Mouse (Mus musculus) adrenal gland, adult 18-20 months (tissue): ENCODE measurements around the gene Gm20422. TPM values are rescaled to one million over a fixed set of nuclear protein-coding genes. Genes with fewer than 3 reads are reported as not detected.

Experiments
- DNase-seq, 2 experiments: peaks; one replicate each; pipeline ENCODE4 v3.0.0; 2021 to 2022; ENCODE audit warnings: low spot score in 2 of 2
- total RNA-seq, 2 experiments: library from RNA; stranded (reverse); gene quantifications; 1 replicate in 1 of 2; 2 replicates in 1 of 2; pipeline ENCODE4 v1.2.3; 2021

Gm20422 gene
- total RNA-seq, 2 experiments from 2014 or later: 0.64 TPM; not detected in 1

GRCm38 (mm10) chr8:69794901-69795300, 20.2 kb upstream of the Gm20422 start:
- DNase-seq: no peak

- no peak for DNase-seq
Observed at GRCm38 (mm10) chr8:69794096-69794495, 19.4 kb upstream of the Gm20422 start.

GRCm38 (mm10) chr8:69793666-69794065, 19.0 kb upstream of the Gm20422 start:
- DNase-seq: no peak

- DNase-seq: peak in 1 of 2 experiments; percentile 51
Observed at GRCm38 (mm10) chr8:69791415-69792068, 16.9 kb upstream of the Gm20422 start.

- DNase-seq: peak; percentile 82
Observed at GRCm38 (mm10) chr8:69790773-69791367, 16.2 kb upstream of the Gm20422 start, which contains the start of the genes Atp13a1 and Zfp866. TSS of gene Atp13a1 (plus strand) at chr8:69791163. TSS of gene Zfp866 (minus strand) at chr8:69791178.

- no peak for DNase-seq
Observed at GRCm38 (mm10) chr8:69790364-69790763, 15.7 kb upstream of the Gm20422 start.

- DNase-seq: no peak
Observed at GRCm38 (mm10) chr8:69789731-69790130, 15.0 kb upstream of the Gm20422 start.

- no peak for DNase-seq
Observed at GRCm38 (mm10) chr8:69789105-69789504, 14.4 kb upstream of the Gm20422 start.

GRCm38 (mm10) chr8:69777111-69777510, 2.4 kb upstream of the Gm20422 start:
- DNase-seq: no peak

GRCm38 (mm10) chr8:69775149-69775534, 456 bp upstream of the Gm20422 start:
- DNase-seq: no peak

- no peak for DNase-seq
Observed at GRCm38 (mm10) chr8:69772106-69772505, 2.6 kb downstream of the Gm20422 start.

- no peak for DNase-seq
Observed at GRCm38 (mm10) chr8:69771221-69771620, 3.5 kb downstream of the Gm20422 start.

GRCm38 (mm10) chr8:69761814-69762445, 12.8 kb downstream of the Gm20422 start:
- no peak for DNase-seq

GRCm38 (mm10) chr8:69758316-69758715, 16.4 kb downstream of the Gm20422 start:
- no peak for DNase-seq

- no peak for DNase-seq
Observed at GRCm38 (mm10) chr8:69752437-69752836, 22.2 kb downstream of the Gm20422 start.

GRCm38 (mm10) chr8:69749544-69750454, 24.9 kb downstream of the Gm20422 start, which contains the start of gene Zfp963:
TSS of gene Zfp963 (minus strand) at chr8:69749970.
- DNase-seq: peak; percentile 96 to 98

- no peak for DNase-seq
Observed at GRCm38 (mm10) chr8:69741231-69741630, 33.5 kb downstream of the Gm20422 start.

- DNase-seq: no peak
Observed at GRCm38 (mm10) chr8:69740763-69741162, 33.9 kb downstream of the Gm20422 start.

GRCm38 (mm10) chr8:69735495-69735894, 39.2 kb downstream of the Gm20422 start:
- no peak for DNase-seq

- no peak for DNase-seq
Observed at GRCm38 (mm10) chr8:69717232-69717580, 57.5 kb downstream of the Gm20422 start.
